Mouse (Mus musculus) thymus, adult 2 months (tissue): ENCODE measurements around the gene Bag5.

Experiments
- CTCF ChIP-seq: fragments of 200-500 bp; IDR thresholded peaks from 2 replicates; pipeline ENCODE4 v1.5.1; 2012; ENCODE audit warnings: mild to moderate bottlenecking, control low read depth, low read length, moderate library complexity, borderline replicate concordance; ENCODE audit not compliant: control insufficient read depth, poor library complexity, insufficient read depth; ENCODE audit errors: extremely low read depth
- POLR2A ChIP-seq: fragments of 200-500 bp; IDR thresholded peaks from 2 replicates; pipeline ENCODE4 v1.6.1; 2012; ENCODE audit warnings: mild to moderate bottlenecking, low read length, control low read depth, moderate library complexity; ENCODE audit not compliant: control insufficient read depth, poor library complexity, insufficient read depth; ENCODE audit errors: extremely low read depth

DNA sequence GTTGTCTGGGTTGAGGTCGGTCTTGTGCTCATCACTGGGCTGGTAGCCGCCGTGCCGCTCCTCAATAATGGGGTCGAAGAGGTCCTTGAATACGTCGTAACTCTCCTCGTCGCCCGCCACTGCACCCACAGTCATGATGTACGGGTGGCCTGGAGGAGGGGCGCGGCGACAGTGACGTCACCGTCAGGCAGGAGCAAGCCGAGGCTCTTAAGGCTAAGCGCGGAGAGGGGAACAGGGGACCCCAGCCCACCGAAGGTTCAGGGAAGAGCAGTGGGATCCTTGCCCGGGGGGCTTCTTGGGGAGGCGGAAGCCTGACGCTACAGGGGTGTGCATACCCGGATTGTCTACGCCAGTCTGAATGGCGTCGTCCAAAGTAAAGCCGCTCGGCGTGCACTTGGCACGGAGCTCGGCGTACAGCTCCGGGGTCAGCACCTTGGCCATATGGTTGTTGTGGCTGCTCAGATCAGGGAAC is 41.6 kb downstream of the Bag5 start:
- TF ChIP-seq CTCF (no peak), POLR2A (no peak)
